Mouse (Mus musculus) cortical plate, adult 2 months (tissue): Measurements from ENCODE around the gene Lingo1.

Source experiments
- CTCF ChIP-seq: fragments of 200-500 bp; IDR thresholded peaks from 2 replicates; pipeline ENCODE4 v1.5.1; 2011; ENCODE audit warnings: mild to moderate bottlenecking, control low read depth, low read length; ENCODE audit not compliant: insufficient read depth; ENCODE audit errors: extremely low read depth
- POLR2A ChIP-seq: fragments of 200-500 bp; IDR thresholded peaks from 2 replicates; pipeline ENCODE4 v1.6.1; 2011; ENCODE audit warnings: mild to moderate bottlenecking, low read length, control low read depth; ENCODE audit not compliant: insufficient read depth; ENCODE audit errors: extremely low read depth

- TF ChIP-seq CTCF (no peak), POLR2A (no peak)
Measured at GRCm38 (mm10) chr9:56767653-56768136, 28.6 kb downstream of the Lingo1 start.
